Comparison of ENCODE assay signal across 9 mouse cellular contexts in genomic region chr2:27413936-27414657, GRCm38 (mm10). TPM values are rescaled to one million over a fixed set of nuclear protein-coding genes. Genes with fewer than 3 reads are reported as not detected.
DNase-seq lines count a peak whose midpoint lies in the region; ATAC-seq and TF ChIP-seq lines count a peak whose summit lies in the region.
"Had no signal": no experiment of that assay in that cellular context is flagged by ENCODE, and none has a peak within 500 bp of the region (broad histone marks: within the 10 kb centered on the region; RNA-seq: fewer than 3 reads in every experiment).

No protein-coding gene starts in this region.

- no peaks in the 10 kb centered on the region for H3K36me3 ChIP-seq in C2C12 (ENCODE audit: control insufficient read depth, insufficient read depth)
- H3K36me3 ChIP-seq in heart, embryonic 14.5 days (ENCODE audit: control insufficient read depth, insufficient read depth, low read length): no peaks in the 10 kb centered on the region
- H3K36me3 ChIP-seq in lung, embryonic 14.5 days (ENCODE audit: insufficient read depth): no peaks in the 10 kb centered on the region
- no peaks in the 10 kb centered on the region for H3K36me3 ChIP-seq in stomach, embryonic 15.5 days
- H3K36me3 ChIP-seq: liver, embryonic 15.5 days had no signal

- no peak for ATAC-seq in heart, embryonic 14.5 days (ENCODE audit: insufficient number of reproducible peaks, insufficient read depth, low FRiP score, low read depth)
- peak; percentile 65 for ATAC-seq in lung, embryonic 14.5 days (ENCODE audit: insufficient read depth)
- ATAC-seq in stomach, embryonic 15.5 days (ENCODE audit: insufficient read depth, low FRiP score, low read depth): peak; percentile 86
- ATAC-seq in megakaryocyte-erythroid progenitor cell, adult 5-6 weeks (replicated peaks; ENCODE audit: low FRiP score, low TSS enrichment, poor library complexity, severe bottlenecking): no peak

- H3K27me3 ChIP-seq in C2C12 (ENCODE audit: control insufficient read depth, insufficient read depth, insufficient read length): no peaks in the 10 kb centered on the region
- no peaks in the 10 kb centered on the region for H3K27me3 ChIP-seq in heart, embryonic 14.5 days (ENCODE audit: control insufficient read depth, insufficient read depth, low read length)
- no peaks in the 10 kb centered on the region for H3K27me3 ChIP-seq in lung, embryonic 14.5 days (ENCODE audit: insufficient read depth, low read length)
- H3K27me3 ChIP-seq in stomach, embryonic 15.5 days (replicated peaks): no peaks in the 10 kb centered on the region
- H3K27me3 ChIP-seq: liver, embryonic 15.5 days had no signal

- H3K79me3 ChIP-seq in C2C12 (ENCODE audit: low read depth): peaks cover 40% of the 10 kb centered on the region

- H3K4me3 ChIP-seq in C2C12 (ENCODE audit: insufficient read depth, poor library complexity, severe bottlenecking): no peak overlapping the region
- no peak overlapping the region for H3K4me3 ChIP-seq in heart, embryonic 14.5 days (ENCODE audit: control insufficient read depth in 1 of 2, insufficient read depth in 1 of 2, low read depth in 1 of 2, low read length in 2 of 2)
- no peak overlapping the region for H3K4me3 ChIP-seq in lung, embryonic 14.5 days (ENCODE audit: low read depth, low read length)
- H3K4me3 ChIP-seq in stomach, embryonic 15.5 days (replicated peaks): no peak overlapping the region
- H3K4me3 ChIP-seq: liver, embryonic 15.5 days had no signal

- 24% methylated on average over 16 of the region's 16 CpGs for WGBS in heart, embryonic 14.5 days
- WGBS in lung, embryonic 14.5 days: 23% methylated on average over 16 of the region's 16 CpGs
- WGBS in stomach, embryonic 15.5 days: 28% methylated on average over 16 of the region's 16 CpGs

- H3K9me3 ChIP-seq in heart, embryonic 14.5 days (ENCODE audit: control insufficient read depth, low read length): no peaks in the 10 kb centered on the region
- H3K9me3 ChIP-seq in lung, embryonic 14.5 days (ENCODE audit: low read depth, low read length): no peaks in the 10 kb centered on the region
- H3K9me3 ChIP-seq in stomach, embryonic 15.5 days: no peaks in the 10 kb centered on the region
- H3K9me3 ChIP-seq: liver, embryonic 15.5 days had no signal

- H3K9ac ChIP-seq in heart, embryonic 14.5 days (ENCODE audit: low read length): no peak overlapping the region; the same call in 1 of the 2 replicates
- H3K9ac ChIP-seq in lung, embryonic 14.5 days: no peak overlapping the region; the same call in 1 of the 2 replicates
- H3K9ac ChIP-seq in stomach, embryonic 15.5 days: no peak overlapping the region
- H3K9ac ChIP-seq: liver, embryonic 15.5 days had no signal

- peaks cover 100% of the 10 kb centered on the region for H3K79me2 ChIP-seq in C2C12 (ENCODE audit: control insufficient read depth, insufficient read depth)

- H3K27ac ChIP-seq in heart, embryonic 14.5 days (replicated peaks in 1 of 2; ENCODE audit: control insufficient read depth in 1 of 2, insufficient read depth in 1 of 2, low read depth in 2 of 2, low read length in 2 of 2): no peak overlapping the region
- peak overlapping the region; percentile 54; the same call in 1 of the 2 replicates for H3K27ac ChIP-seq in lung, embryonic 14.5 days (ENCODE audit: low read depth)
- peak overlapping the region; percentile 86 for H3K27ac ChIP-seq in stomach, embryonic 15.5 days
- H3K27ac ChIP-seq: liver, embryonic 15.5 days had no signal

- no peak for TF ChIP-seq CTCF in C2C12 (IDR thresholded peaks at IDR 0.05; ENCODE audit: control insufficient read depth, insufficient read depth, insufficient read length)
- TF ChIP-seq CTCF in lung, embryonic 14.5 days (IDR thresholded peaks at IDR 0.05; ENCODE audit: low read depth): no peak

- H3K4me2 ChIP-seq in heart, embryonic 14.5 days (ENCODE audit: low read length): peak overlapping the region; percentile 19; the same call in 1 of the 2 replicates
- H3K4me2 ChIP-seq in lung, embryonic 14.5 days: peak overlapping the region; percentile 34
- peak overlapping the region; percentile 37 for H3K4me2 ChIP-seq in stomach, embryonic 15.5 days
- H3K4me2 ChIP-seq: liver, embryonic 15.5 days had no signal

- peak; percentile 43 for DNase-seq in Muller cell, postnatal 12 days (ENCODE audit: inconsistent ontology term)
- DNase-seq in lung, embryonic 14.5 days: peak; percentile 53
- no peak for DNase-seq in spleen, postnatal 10 days (ENCODE audit: low spot score in 2 of 2)
- DNase-seq in frontal cortex, adult 2 months (ENCODE audit: extremely low spot score in 1 of 2, low spot score in 1 of 2): no peak

- H3K4me1 ChIP-seq in heart, embryonic 14.5 days (ENCODE audit: control insufficient read depth in 2 of 2, insufficient read depth in 2 of 2, low read length in 2 of 2): peaks cover 59 to 63% of the 10 kb centered on the region in 2 experiments
- peaks cover 67% of the 10 kb centered on the region for H3K4me1 ChIP-seq in lung, embryonic 14.5 days (ENCODE audit: insufficient read depth)
- H3K4me1 ChIP-seq in stomach, embryonic 15.5 days: peaks cover 80% of the 10 kb centered on the region

- H3ac ChIP-seq in C2C12 (ENCODE audit: control insufficient read depth, insufficient read length, low read depth): peak overlapping the region; percentile 46

TF ChIP-seq in C2C12, 6 proteins besides CTCF, POLR2A, EP300 and RAD21:
- TF ChIP-seq MAX (IDR thresholded peaks at IDR 0.05) (no peak), MYOD1 (IDR thresholded peaks at IDR 0.05; ENCODE audit: control insufficient read depth, insufficient read length, low read depth) (peak; percentile 53)

RNA-seq across cellular contexts. Expression of gene Vav2, which starts 12.7 kb away (rescaled TPM):
- polyA plus RNA-seq in C2C12 (2012; fragmentation: generic; extraction: Trizol): 13.0 TPM
- polyA plus RNA-seq in heart, embryonic 14.5 days (2014; fragmentation: Nextera tagmentation; extraction: Ambion mirVana): 3.6 and 4.1 TPM in 2 replicates
- polyA plus RNA-seq in lung, embryonic 14.5 days (2014; fragmentation: Nextera tagmentation; extraction: Ambion mirVana): 8.6 and 8.8 TPM in 2 replicates
- 7.0 and 7.8 TPM in 2 replicates for polyA plus RNA-seq in stomach, embryonic 15.5 days (2015; fragmentation: Nextera tagmentation; extraction: Ambion mirVana)
- total RNA-seq in megakaryocyte-erythroid progenitor cell, adult 5-6 weeks (2014; fragmentation: Nextera tagmentation): 9.0 and 15.9 TPM in 2 replicates
- 5.0 and 7.5 TPM in 2 replicates for total RNA-seq in megakaryocyte-erythroid progenitor cell, adult 5-6 weeks (2017)
- 18.7 and 19.2 TPM in 2 replicates for polyA plus RNA-seq in frontal cortex, adult 2 months (2012; rRNA removed)

RNA-seq across cellular contexts. Expression of gene Brd3os, which starts 28.0 kb away (rescaled TPM):
- 5.5 TPM for polyA plus RNA-seq in C2C12 (2012; fragmentation: generic; extraction: Trizol)
- 3.7 and 4.6 TPM in 2 replicates for polyA plus RNA-seq in heart, embryonic 14.5 days (2014; fragmentation: Nextera tagmentation; extraction: Ambion mirVana)
- polyA plus RNA-seq in lung, embryonic 14.5 days (2014; fragmentation: Nextera tagmentation; extraction: Ambion mirVana): 7.0 and 8.1 TPM in 2 replicates
- 7.1 and 7.2 TPM in 2 replicates for polyA plus RNA-seq in stomach, embryonic 15.5 days (2015; fragmentation: Nextera tagmentation; extraction: Ambion mirVana)
- total RNA-seq in megakaryocyte-erythroid progenitor cell, adult 5-6 weeks (2014; fragmentation: Nextera tagmentation): not detected in 2 replicates
- 0.52 TPM in 1 of 2 replicates, not detected in the other for total RNA-seq in megakaryocyte-erythroid progenitor cell, adult 5-6 weeks (2017)
- 40.8 and 44.4 TPM in 2 replicates for polyA plus RNA-seq in frontal cortex, adult 2 months (2012; rRNA removed)

Comparison
In these comparisons a context has a peak if more than half of its experiments do, and no peak if none do; other contexts are left out.
1. DNase-seq: peak in Muller cell, postnatal 12 days (single experiment) and lung, embryonic 14.5 days (single experiment); none in spleen, postnatal 10 days (0 of 2) and frontal cortex, adult 2 months (0 of 2).
2. ATAC-seq: peak in lung, embryonic 14.5 days (single experiment) and stomach, embryonic 15.5 days (single experiment); none in heart, embryonic 14.5 days (single experiment) and megakaryocyte-erythroid progenitor cell, adult 5-6 weeks (single experiment).
3. H3K27ac ChIP-seq: peak in lung, embryonic 14.5 days (single experiment) and stomach, embryonic 15.5 days (single experiment); none in heart, embryonic 14.5 days (0 of 2).
4. Peak in every context shown above with its lines, with median percentiles within 50 percentile points of each other: H3K4me2 ChIP-seq.